Mouse (Mus musculus): ENCODE data around the gene Ugt1a9.

DNA sequence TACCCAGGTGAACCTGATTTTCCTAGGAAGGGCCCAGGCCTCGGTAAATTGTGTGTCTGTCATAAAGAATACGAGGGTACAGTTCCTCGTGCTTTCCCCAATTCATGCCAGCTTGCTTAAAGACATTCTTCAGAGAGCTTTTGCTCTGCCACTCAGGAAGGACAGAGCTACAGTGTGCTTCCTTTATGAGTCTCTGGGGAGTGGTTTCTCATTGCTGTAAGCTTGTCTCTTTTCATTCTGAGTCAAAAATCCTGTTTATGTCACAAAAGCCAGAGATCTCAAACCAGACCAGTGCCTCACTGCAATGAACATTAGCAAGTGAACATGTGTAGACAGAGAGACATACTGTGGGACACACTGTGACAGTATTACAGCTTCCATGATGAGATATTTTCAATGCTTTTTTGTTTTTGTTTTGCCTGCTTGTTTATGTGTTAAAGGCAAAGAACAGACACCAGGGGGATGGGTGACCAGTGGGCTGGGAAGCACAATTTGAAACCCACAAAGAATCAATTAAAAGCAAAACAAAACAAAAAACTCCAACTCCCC is 63.4 kb downstream of the Ugt1a9 start:
- TF ChIP-seq GATA1 (IDR thresholded peaks at IDR 0.05; ENCODE audit: low read length) (no peak), TAL1 (IDR thresholded peaks at IDR 0.05; ENCODE audit: low read length) (no peak)

Measured in erythroblast, embryonic 14.5 days (primary cell).